Mouse (Mus musculus): Measurements from ENCODE around the gene Suclg2. TPM values are rescaled to one million over a fixed set of nuclear protein-coding genes. Genes with fewer than 3 reads are reported as not detected.
A peak's percentile ranks its signal among the peaks of the same experiment; 100 is the strongest.

Suclg2 gene
- total RNA-seq, 2 experiments from 2014 or later: 16.6 to 18.1 TPM

GRCm38 (mm10) chr6:95700981-95701610 is 17.5 kb downstream of the Suclg2 start:
- no peak for DNase-seq (ENCODE audit: low spot score in 2 of 2)

GRCm38 (mm10) chr6:95700191-95700590 is 18.4 kb downstream of the Suclg2 start:
- no peak for DNase-seq (ENCODE audit: low spot score in 2 of 2)

- no peak for DNase-seq (ENCODE audit: low spot score in 2 of 2)
These were observed 19.3 kb downstream of the Suclg2 start for GRCm38 (mm10) chr6:95699326-95699725.

GRCm38 (mm10) chr6:95698536-95699162 is 20.0 kb downstream of the Suclg2 start:
- DNase-seq (ENCODE audit: low spot score in 2 of 2): no peak

- no peak for DNase-seq (ENCODE audit: low spot score in 2 of 2)
These were observed 23.7 kb downstream of the Suclg2 start for GRCm38 (mm10) chr6:95694910-95695309.

GRCm38 (mm10) chr6:95685242-95685641 is 33.4 kb downstream of the Suclg2 start:
- DNase-seq (ENCODE audit: low spot score in 2 of 2): no peak

GRCm38 (mm10) chr6:95679718-95680117 is 38.9 kb downstream of the Suclg2 start:
- no peak for DNase-seq (ENCODE audit: low spot score in 2 of 2)

- DNase-seq (ENCODE audit: low spot score in 2 of 2): no peak
These were observed 39.3 kb downstream of the Suclg2 start for GRCm38 (mm10) chr6:95679261-95679660.

- no peak for DNase-seq (ENCODE audit: low spot score in 2 of 2)
These were observed 41.6 kb downstream of the Suclg2 start for GRCm38 (mm10) chr6:95676951-95677350.

- DNase-seq (ENCODE audit: low spot score in 2 of 2): no peak
These were observed 42.2 kb downstream of the Suclg2 start for GRCm38 (mm10) chr6:95676439-95676838.

GRCm38 (mm10) chr6:95675059-95675705 is 43.4 kb downstream of the Suclg2 start:
- DNase-seq (ENCODE audit: low spot score in 2 of 2): no peak

- DNase-seq (ENCODE audit: low spot score in 2 of 2): no peak
These were observed 43.9 kb downstream of the Suclg2 start for GRCm38 (mm10) chr6:95674651-95675050.

- peak; percentile 31 to 54 for DNase-seq (ENCODE audit: low spot score in 2 of 2)
These were observed 49.3 kb downstream of the Suclg2 start for GRCm38 (mm10) chr6:95669335-95669729.

GRCm38 (mm10) chr6:95668629-95669334 is 49.8 kb downstream of the Suclg2 start:
- no peak for DNase-seq (ENCODE audit: low spot score in 2 of 2)

GRCm38 (mm10) chr6:95657671-95658070 is 60.9 kb downstream of the Suclg2 start:
- no peak for DNase-seq (ENCODE audit: low spot score in 2 of 2)

GRCm38 (mm10) chr6:95653662-95654061 is 64.9 kb downstream of the Suclg2 start:
- DNase-seq (ENCODE audit: low spot score in 2 of 2): no peak

GRCm38 (mm10) chr6:95652774-95653173 is 65.8 kb downstream of the Suclg2 start:
- no peak for DNase-seq (ENCODE audit: low spot score in 2 of 2)

- DNase-seq (ENCODE audit: low spot score in 2 of 2): no peak
These were observed 67.2 kb downstream of the Suclg2 start for GRCm38 (mm10) chr6:95651391-95651876.

- peak in 1 of 2 experiments; percentile 22 for DNase-seq (ENCODE audit: low spot score in 2 of 2)
These were observed 68.4 kb downstream of the Suclg2 start for GRCm38 (mm10) chr6:95650082-95650722.

GRCm38 (mm10) chr6:95649123-95649663 is 69.4 kb downstream of the Suclg2 start:
- no peak for DNase-seq (ENCODE audit: low spot score in 2 of 2)

- no peak for DNase-seq (ENCODE audit: low spot score in 2 of 2)
These were observed 81.2 kb downstream of the Suclg2 start for GRCm38 (mm10) chr6:95637416-95637815.

All from layer of hippocampus, postnatal 10 days (tissue).